Mouse (Mus musculus): ENCODE measurements around the gene C7.

Gene C7

GRCm38 (mm10) chr15:5002903-5003302 is 60.6 kb downstream of the C7 start:
- no peak for DNase-seq (ENCODE audit: low spot score)

GRCm38 (mm10) chr15:4973355-4973754 is 90.2 kb downstream of the C7 start:
- DNase-seq (ENCODE audit: low spot score): no peak

Data from T-cell, adult 2 months (primary cell).